Mouse (Mus musculus): Measurements from ENCODE around the gene Myo5a.

DNA sequence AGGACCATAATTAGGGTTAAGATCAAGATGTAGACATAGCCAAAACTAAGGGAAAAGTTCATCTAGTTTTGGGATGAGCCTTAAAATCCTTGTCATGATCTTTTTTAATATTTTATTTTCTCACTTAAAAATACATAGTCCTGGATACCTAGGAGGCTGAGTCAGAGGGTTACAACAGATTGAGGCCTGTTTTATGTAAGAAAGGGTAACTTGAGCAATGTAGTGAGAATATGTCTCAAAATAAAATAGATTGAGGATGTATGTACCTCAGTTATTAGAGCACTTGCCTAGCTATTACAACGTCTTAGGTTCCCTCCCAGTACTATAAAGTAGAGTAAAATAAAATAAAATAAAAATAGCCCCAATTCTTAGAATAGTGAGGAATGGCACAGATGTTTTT lies 21.3 kb downstream of the Myo5a start:
- no peak for TF ChIP-seq CTCF (IDR thresholded peaks at IDR 0.05; ENCODE audit: borderline replicate concordance, insufficient read depth, low read depth, low read length)
- no peak for TF ChIP-seq POLR2A (IDR thresholded peaks at IDR 0.05; ENCODE audit: borderline replicate concordance, insufficient read depth, low read length)

Data from cerebellum, adult 2 months (tissue).